Mouse (Mus musculus): ENCODE measurements at regions not wholly inside any gene's neighbourhood (a gene's known extent, or its start where the extent isn't known, plus 50 kb on each side); places are given as distances from the start of the nearest gene placed in this dataset.

- DNase-seq (ENCODE audit: low spot score) = no peak
Observed at GRCm38 (mm10) chr4:55623151-55623760, 91.0 kb upstream of the Klf4 start.

GRCm38 (mm10) chr4:55622651-55623050 lies 90.4 kb upstream of the Klf4 start:
- no peak for DNase-seq (ENCODE audit: low spot score)

GRCm38 (mm10) chr4:55619891-55620290 lies 87.6 kb upstream of the Klf4 start:
- no peak for DNase-seq (ENCODE audit: low spot score)

GRCm38 (mm10) chr4:55615808-55616207 lies 83.5 kb upstream of the Klf4 start:
- no peak for DNase-seq (ENCODE audit: low spot score)

- DNase-seq (ENCODE audit: low spot score) = no peak
Observed at GRCm38 (mm10) chr4:55613523-55613922, 81.3 kb upstream of the Klf4 start.

GRCm38 (mm10) chr4:55610998-55611397 lies 78.7 kb upstream of the Klf4 start:
- no peak for DNase-seq (ENCODE audit: low spot score)

GRCm38 (mm10) chr4:55609214-55609613 lies 76.9 kb upstream of the Klf4 start:
- no peak for DNase-seq (ENCODE audit: low spot score)

GRCm38 (mm10) chr4:55605541-55605940 lies 73.3 kb upstream of the Klf4 start:
- no peak for DNase-seq (ENCODE audit: low spot score)

GRCm38 (mm10) chr4:55604915-55605314 lies 72.6 kb upstream of the Klf4 start:
- no peak for DNase-seq (ENCODE audit: low spot score)

GRCm38 (mm10) chr4:55603821-55604435 lies 71.7 kb upstream of the Klf4 start:
- DNase-seq (ENCODE audit: low spot score) = no peak

GRCm38 (mm10) chr4:55595203-55595602 lies 62.9 kb upstream of the Klf4 start:
- DNase-seq (ENCODE audit: low spot score) = no peak

GRCm38 (mm10) chr4:55594699-55595098 lies 62.4 kb upstream of the Klf4 start:
- DNase-seq (ENCODE audit: low spot score) = no peak

- DNase-seq (ENCODE audit: low spot score) = peak; percentile 13
Observed at GRCm38 (mm10) chr4:55593132-55593531, 60.9 kb upstream of the Klf4 start.

GRCm38 (mm10) chr4:55586212-55586611 lies 53.9 kb upstream of the Klf4 start:
- no peak for DNase-seq (ENCODE audit: low spot score)

- no peak for DNase-seq (ENCODE audit: low spot score)
Observed at GRCm38 (mm10) chr4:55583589-55583988, 51.3 kb upstream of the Klf4 start.
